Mouse (Mus musculus) macrophage (primary cell): Measurements from ENCODE around the gene Kcnd2. TPM values are rescaled to one million over a fixed set of nuclear protein-coding genes. Genes with fewer than 3 reads are reported as not detected.

Source experiments
- H3K27ac ChIP-seq: fragments of 350-480 bp; formaldehyde crosslinking; 2 replicates; pipeline ENCODE4 v1.9.0; 2021
- H3K36me3 ChIP-seq: fragments of 350-480 bp; formaldehyde crosslinking; 2 replicates; pipeline ENCODE4 v1.9.0; 2021; ENCODE audit errors: inconsistent target
- H3K4me3 ChIP-seq: fragments of 350-480 bp; formaldehyde crosslinking; 2 replicates; pipeline ENCODE4 v1.9.0; 2021; ENCODE audit errors: inconsistent target
- H3K79me2 ChIP-seq: fragments of 350-480 bp; formaldehyde crosslinking; 2 replicates; pipeline ENCODE4 v1.9.0; 2021; ENCODE audit errors: inconsistent target
- WGBS: methylation state at CpG from one replicate; pipeline ENCODE4 v1.1.7; 2026; ENCODE audit warnings: inconsistent platforms; ENCODE audit not compliant: missing documents; 5-methylcytosine and 5-hydroxymethylcytosine counted together
- polyA plus RNA-seq: library from polyadenylated mRNA; stranded (reverse); fragments of 250-400 nt; gene quantifications from 3 replicates; pipeline ENCODE4 v1.2.4, GENCODE M21; 2018; ENCODE audit warnings: inconsistent platforms

Gene Kcnd2
- polyA plus RNA-seq, 1 experiment from 2014 or later, result not detected

DNA sequence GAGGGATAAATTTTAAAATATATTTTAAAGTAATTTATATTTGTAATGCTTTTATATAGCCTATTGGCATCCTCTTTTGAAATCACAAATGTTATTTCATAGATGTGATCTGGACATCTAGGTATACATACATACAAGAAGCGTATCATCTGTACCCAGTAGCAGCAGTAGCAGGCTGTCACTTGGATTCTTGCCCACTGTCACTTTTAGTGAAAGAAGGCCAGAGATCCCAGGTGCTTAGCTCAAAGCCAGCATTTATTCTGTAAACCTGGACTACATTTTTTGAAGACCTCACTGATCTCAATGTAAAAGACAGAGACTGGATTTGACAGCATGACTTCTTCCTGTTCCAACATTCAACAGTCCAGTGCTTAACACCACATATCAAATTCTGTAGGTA is 471.1 kb downstream of the Kcnd2 start:
- Histone ChIP-seq H3K4me3 (no peak overlapping the region), H3K36me3 (no peaks in the 10 kb centered on the region), H3K79me2 (no peaks in the 10 kb centered on the region), H3K27ac (no peak overlapping the region)
- WGBS, result 94% methylated on average over 1 of the region's 1 CpGs

GRCm38 (mm10) chr6:21692861-21693350 is 477.6 kb downstream of the Kcnd2 start:
- Histone ChIP-seq H3K36me3 (no peaks in the 10 kb centered on the region), H3K27ac (no peak overlapping the region), H3K4me3 (no peak overlapping the region), H3K79me2 (no peaks in the 10 kb centered on the region)
- 90% methylated on average over 3 of the region's 3 CpGs for WGBS

DNA sequence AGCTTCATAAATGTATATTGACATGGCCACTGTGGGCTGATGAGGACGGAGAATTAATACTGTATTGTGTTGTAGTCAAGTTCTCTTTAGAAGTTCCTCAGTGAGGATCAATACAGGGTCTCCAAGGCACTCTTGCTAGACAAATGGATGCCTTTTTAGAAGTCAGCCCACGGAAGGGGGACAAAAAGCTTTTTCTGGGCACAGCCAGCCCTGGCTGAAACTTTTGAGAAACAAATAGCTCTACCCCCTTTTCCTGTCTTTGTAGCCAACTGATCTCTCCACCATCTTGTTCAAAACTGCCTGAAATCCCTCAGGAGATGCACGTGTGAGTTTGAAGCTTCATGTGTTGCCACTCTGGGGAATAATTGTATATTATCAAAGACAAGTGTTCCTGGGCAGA is 482.3 kb downstream of the Kcnd2 start:
- H3K4me3 ChIP-seq, result no peak overlapping the region
- H3K36me3 ChIP-seq, result no peaks in the 10 kb centered on the region
- WGBS, result 77% methylated on average over 3 of the region's 3 CpGs

GRCm38 (mm10) chr6:21701131-21701530 is 485.8 kb downstream of the Kcnd2 start:
- no peak overlapping the region for H3K27ac ChIP-seq
- H3K36me3 ChIP-seq, result no peaks in the 10 kb centered on the region
- no peak overlapping the region for H3K4me3 ChIP-seq
- no peaks in the 10 kb centered on the region for H3K79me2 ChIP-seq
- WGBS, result 81% methylated on average over 6 of the region's 6 CpGs

More for the DNA sequence above, 482.3 kb downstream of the Kcnd2 start:
- no peak overlapping the region for H3K27ac ChIP-seq
- H3K79me2 ChIP-seq, result no peaks in the 10 kb centered on the region

- Histone ChIP-seq H3K27ac (no peak overlapping the region), H3K4me3 (no peak overlapping the region), H3K79me2 (no peaks in the 10 kb centered on the region), H3K36me3 (no peaks in the 10 kb centered on the region)
- 13% methylated on average over 3 of the region's 3 CpGs for WGBS
These were observed 493.9 kb downstream of the Kcnd2 start for GRCm38 (mm10) chr6:21709228-21709627.

DNA sequence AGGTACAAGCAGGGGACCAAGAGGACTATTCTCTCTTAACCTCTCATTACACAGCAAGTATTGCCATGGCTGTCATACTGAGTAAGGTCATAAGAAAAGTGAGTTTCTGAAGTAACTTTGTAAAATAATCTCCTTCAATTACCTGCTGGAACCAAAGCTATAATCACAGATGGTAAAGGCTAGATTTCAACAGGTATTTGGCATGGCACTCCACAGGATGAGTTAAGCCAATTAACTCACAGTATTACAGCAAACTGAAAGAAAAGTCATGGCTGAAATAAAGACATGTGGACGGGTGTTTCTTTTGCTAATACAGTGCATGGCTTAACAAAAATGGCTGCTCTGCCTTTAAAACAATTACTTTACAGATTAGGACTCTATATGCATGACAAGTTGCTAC is 503.8 kb downstream of the Kcnd2 start:
- Histone ChIP-seq H3K36me3 (no peaks in the 10 kb centered on the region), H3K27ac (no peak overlapping the region), H3K4me3 (no peak overlapping the region), H3K79me2 (no peaks in the 10 kb centered on the region)
- WGBS, result 100% methylated on average over 1 of the region's 1 CpGs

DNA sequence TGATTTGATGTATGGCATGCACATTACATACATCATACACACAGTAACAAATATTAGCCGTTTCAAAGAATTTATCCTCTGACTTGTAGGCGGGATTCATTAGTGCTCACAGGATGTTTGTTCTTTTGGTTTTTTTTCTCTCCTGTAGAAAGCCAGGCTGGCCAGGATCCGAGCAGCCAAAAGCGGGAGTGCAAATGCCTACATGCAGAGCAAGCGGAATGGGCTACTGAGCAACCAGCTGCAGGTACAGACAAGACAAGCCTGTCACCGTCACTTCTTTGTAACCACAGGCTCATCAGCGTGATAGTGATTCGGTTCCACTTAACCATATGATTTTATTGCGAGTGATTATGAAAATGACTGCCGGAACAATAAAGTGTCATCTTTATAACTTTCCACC is 506.9 kb downstream of the Kcnd2 start:
- H3K79me2 ChIP-seq, result no peaks in the 10 kb centered on the region
- no peak overlapping the region for H3K27ac ChIP-seq
- 86% methylated on average over 10 of the region's 10 CpGs for WGBS
- H3K4me3 ChIP-seq, result no peak overlapping the region
- no peaks in the 10 kb centered on the region for H3K36me3 ChIP-seq

GRCm38 (mm10) chr6:21740606-21741005 is 525.3 kb downstream of the Kcnd2 start:
- WGBS, result 78% methylated on average over 2 of the region's 2 CpGs
- Histone ChIP-seq H3K36me3 (no peaks in the 10 kb centered on the region), H3K27ac (no peak overlapping the region)

GRCm38 (mm10) chr6:21744615-21745266 is 529.4 kb downstream of the Kcnd2 start:
- Histone ChIP-seq H3K36me3 (no peaks in the 10 kb centered on the region), H3K79me2 (no peaks in the 10 kb centered on the region), H3K27ac (no peak overlapping the region), H3K4me3 (no peak overlapping the region)
- 65% methylated on average over 3 of the region's 3 CpGs for WGBS

More at GRCm38 (mm10) chr6:21740606-21741005, 525.3 kb downstream of the Kcnd2 start:
- Histone ChIP-seq H3K4me3 (no peak overlapping the region), H3K79me2 (no peaks in the 10 kb centered on the region)

DNA sequence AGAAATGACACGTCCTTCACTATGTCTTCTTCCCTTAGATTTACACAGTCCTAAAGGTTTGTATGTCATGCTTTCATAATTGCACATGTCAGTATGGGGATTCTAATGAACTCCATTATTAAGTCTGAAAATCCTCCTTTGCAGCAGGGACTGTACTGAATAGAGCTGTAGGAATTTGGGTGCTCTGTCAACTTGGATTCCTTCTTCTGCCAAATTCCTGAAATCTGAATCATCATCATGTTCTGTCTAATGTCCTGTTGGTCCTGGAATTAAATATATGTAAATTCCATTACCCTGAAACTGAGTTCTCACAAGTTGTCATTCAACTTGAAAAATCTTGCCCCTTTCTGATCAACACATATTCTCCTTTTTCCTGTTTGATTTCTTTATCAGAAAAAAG is 532.2 kb downstream of the Kcnd2 start:
- no peaks in the 10 kb centered on the region for H3K79me2 ChIP-seq
- H3K36me3 ChIP-seq, result no peaks in the 10 kb centered on the region
- no peak overlapping the region for H3K4me3 ChIP-seq
- 73% methylated on average over 1 of the region's 1 CpGs for WGBS
- H3K27ac ChIP-seq, result no peak overlapping the region

DNA sequence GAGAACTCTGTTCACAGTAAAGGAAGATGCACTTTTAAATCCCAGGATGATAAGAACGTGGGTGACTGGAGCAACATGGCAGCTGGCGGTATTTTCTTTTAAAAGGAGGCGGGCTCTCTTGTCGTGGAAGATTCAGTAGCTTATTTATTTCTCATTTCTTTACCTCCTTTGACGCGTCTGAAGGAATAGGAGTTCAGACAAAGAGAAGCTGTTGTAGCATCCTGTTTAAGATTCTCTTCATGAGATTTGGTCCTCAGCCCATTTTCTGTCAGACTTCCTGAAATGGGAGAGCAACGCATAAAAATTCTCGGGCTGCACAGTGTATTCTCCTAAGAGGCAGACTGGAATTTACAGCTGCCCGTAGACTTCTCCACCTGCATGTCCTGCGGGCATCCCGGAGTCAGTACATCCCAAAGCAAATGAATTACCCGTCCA is 552.5 kb downstream of the Kcnd2 start:
- Histone ChIP-seq H3K27ac (no peak overlapping the region), H3K4me3 (no peak overlapping the region), H3K79me2 (no peaks in the 10 kb centered on the region), H3K36me3 (no peaks in the 10 kb centered on the region)
- WGBS, result 86% methylated on average over 12 of the region's 12 CpGs

- WGBS, result 82% methylated on average over 9 of the region's 9 CpGs
- Histone ChIP-seq H3K27ac (no peak overlapping the region), H3K4me3 (no peak overlapping the region), H3K79me2 (no peaks in the 10 kb centered on the region), H3K36me3 (no peaks in the 10 kb centered on the region)
These were observed 553.6 kb downstream of the Kcnd2 start for GRCm38 (mm10) chr6:21768745-21769446.

DNA sequence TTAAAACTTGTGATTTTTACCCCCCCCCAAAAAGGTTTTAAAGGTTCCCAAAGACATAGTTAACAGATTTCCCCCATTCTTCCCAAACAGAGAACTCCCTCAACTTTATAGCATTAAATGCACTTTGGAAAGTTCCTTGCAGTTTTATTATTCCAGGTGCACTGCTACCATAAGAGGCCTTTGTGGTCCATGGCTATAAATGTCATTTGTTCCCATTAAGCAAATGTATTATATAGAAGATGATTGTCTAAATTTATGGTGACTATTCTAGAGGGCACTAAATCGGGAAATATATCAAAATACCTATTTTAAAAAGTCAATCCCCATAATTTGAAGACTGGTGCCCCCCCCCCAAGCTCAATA is 554.1 kb downstream of the Kcnd2 start:
- no peak overlapping the region for H3K27ac ChIP-seq
- no peaks in the 10 kb centered on the region for H3K36me3 ChIP-seq
- H3K79me2 ChIP-seq, result no peaks in the 10 kb centered on the region
- no peak overlapping the region for H3K4me3 ChIP-seq
- WGBS, result 86% methylated on average over 1 of the region's 1 CpGs

- Histone ChIP-seq H3K27ac (no peak overlapping the region), H3K4me3 (no peak overlapping the region), H3K79me2 (no peaks in the 10 kb centered on the region), H3K36me3 (no peaks in the 10 kb centered on the region)
- WGBS, result 81% methylated on average over 7 of the region's 7 CpGs
These were observed 559.1 kb downstream of the Kcnd2 start for GRCm38 (mm10) chr6:21774213-21774916.
